Mouse (Mus musculus) 416B (cell line): Measurements from ENCODE around the gene Kmt5a.
"Not testable (repeated sequence)": the region's sequence is repeated elsewhere in the genome, so short reads cannot be mapped to it uniquely, and the experiment has no call there.

Experiments
- DNase-seq: peaks from one replicate; pipeline ENCODE4 v3.0.0; 2011; ENCODE audit warnings: low read depth

Kmt5a gene

DNA sequence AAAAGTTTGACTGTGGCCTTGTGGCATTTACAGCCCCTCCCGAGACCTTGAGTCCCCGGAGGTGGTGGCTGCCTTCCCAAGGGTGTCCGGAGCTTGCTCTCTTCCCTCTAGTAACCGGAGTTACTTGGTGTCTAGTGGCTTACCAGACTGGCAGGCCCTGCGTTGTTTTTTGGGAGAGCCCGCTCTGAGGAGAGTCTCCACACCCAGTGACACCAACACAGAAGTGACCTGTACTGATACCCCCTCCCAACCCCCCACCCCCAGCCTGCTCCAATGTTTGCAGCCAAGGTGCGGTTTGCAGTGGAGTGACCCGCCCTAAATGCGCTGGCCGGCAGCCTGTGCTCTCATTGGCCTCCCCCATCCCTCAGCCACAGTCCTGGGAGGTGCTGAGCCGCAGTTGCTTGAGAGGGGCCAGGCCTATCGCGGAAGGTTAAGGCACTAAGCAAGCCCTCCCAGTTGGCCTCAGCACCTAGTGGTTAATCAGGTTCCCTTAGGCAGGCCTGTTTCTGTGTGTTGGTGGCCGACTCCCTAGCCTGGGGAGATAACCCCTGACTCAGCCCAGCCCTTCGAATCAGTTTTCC lies 6.7 kb downstream of the Kmt5a start:
- DNase-seq: peak; percentile 94

DNA sequence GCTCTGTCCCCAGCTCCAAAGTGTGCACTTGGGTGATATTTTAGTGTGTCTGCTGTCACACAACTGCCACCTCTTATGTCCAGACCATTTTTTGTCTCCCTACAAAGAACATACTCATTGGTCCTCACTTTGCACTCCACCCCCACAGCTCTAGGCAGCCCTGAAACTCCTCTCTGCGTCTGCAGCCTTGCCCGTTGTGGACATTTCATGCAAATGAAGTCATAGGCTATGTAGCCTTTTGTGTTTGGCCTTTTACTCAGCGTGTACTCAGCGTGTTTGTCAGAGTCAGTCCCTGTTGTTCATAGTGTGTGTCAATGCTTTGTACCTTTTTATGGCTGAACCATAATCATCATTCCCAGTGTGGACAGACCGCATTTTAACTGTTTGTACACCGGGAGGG lies 9.8 kb downstream of the Kmt5a start:
- no peak for DNase-seq

DNA sequence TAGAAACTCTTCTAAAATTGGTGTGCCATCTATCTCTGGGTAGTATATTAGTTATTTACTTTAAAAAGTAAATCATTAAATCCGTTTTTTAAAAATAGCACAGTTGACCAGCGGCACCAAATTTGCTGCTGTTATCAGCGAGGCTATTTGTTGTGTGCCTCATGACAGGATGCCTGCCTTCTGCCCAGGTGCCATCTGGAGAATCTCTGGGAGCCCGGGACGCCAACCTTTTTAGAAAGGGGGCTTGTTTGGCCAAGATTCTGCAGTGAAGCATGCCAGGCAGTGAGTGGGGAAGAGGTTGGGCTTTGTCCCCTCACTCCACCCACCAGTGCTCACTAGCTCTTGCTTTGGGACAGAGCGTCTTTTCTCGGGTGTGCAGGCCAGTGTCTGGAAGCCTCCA lies 10.3 kb downstream of the Kmt5a start:
- no peak for DNase-seq

DNA sequence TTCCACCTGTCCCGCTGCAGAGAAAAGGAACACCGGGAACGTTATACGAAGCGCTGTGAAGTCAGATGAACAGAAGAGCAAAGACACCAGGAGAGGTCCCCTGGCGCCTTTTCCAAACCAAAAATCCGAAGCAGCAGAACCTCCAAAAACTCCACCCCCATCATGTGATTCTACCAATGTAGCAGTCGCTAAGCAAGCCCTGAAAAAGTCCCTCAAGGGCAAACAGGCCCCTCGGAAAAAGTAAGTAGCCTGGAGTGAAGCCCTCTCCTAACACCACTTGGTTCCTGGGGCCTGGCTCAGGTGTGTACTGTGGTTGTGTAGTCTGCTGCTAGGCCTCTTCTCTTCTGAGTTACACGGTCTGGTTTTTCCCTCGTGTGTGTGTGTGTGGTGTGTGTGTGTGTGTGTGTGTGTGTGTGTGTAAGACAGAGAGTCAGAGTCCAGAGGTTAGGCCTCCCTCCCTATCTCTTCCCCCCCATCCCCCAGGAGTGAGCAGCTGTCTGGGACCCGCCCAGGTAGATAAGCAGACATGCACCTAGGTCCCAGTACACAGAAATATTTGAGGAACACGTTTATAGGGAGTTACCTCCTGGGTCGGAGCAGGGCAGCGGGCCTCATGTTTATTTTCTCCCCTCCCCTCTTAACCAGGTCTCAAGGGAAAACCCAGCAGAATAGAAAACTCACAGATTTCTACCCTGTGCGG lies 11.1 kb downstream of the Kmt5a start:
- no peak for DNase-seq

DNA sequence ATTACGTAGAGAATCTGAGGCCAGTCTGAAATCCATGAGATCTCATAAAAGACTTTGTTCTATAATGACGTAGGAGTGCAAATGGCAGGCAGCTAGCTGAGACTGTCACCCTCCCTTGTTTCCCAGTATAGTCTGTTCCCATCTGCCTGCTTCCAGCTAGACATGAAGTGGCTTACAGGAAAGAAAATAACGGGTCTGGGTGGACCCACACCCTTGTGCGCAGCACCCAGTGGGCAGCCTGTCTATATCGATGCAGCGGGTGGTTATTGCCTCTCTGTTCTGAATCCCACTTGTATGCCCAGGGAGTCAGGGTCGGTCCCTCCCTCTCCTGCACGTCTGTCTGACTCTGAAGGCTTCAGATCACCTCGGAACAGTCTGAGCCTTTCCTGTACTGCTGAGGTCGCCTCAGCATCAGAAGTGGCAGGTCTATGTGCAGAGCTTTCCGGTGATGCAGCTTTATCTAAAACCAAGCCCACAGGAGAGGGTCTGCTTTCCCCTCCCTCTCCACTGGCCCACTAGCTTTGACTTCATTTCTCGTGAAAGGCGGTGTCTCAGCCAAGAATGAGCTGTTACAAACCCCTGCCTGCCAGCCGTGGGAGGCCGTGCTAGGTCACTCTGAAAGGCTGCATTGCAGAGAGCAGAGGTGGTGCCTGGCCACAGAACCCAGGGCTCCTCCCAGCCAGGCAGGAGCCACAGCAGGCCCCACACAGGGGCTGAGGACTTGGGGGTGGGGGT lies 12.9 kb downstream of the Kmt5a start:
- DNase-seq: no peak

DNA sequence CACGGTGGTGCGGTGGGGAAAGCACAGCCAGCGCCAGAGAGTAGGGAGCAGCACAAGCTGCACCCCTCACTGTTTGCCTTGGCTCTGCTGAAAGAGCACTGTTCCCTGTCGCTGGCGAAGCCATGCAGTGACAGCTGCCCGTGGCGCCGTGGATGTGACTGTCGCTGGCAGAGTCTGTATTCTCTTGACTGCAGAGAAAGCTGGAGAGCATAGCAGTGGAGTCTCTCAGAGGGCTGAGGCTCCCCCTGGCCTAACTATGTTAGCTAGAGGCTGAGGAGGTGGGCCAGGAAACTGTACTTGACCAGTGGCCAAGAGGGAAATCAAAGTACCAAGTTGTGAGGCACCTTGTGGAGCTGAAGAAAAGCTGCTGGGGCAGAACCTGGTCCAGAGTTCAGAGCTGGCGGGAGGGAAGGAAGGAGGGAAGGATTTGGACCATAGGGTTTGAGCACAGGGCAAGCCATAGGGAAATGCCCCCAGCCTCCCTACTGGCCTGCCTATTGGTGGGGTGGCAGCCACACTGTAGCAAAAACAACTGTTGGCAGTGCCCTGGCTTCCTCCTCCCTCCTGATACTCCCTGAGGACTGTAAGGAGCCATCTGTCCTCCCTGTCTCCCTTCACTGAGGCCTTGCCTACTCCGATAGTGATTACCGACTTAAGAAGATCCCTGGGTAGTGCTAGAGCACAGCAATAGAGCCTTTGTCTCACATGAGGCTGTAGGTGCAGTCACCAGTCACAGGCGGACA lies 13.8 kb downstream of the Kmt5a start:
- no peak for DNase-seq

DNA sequence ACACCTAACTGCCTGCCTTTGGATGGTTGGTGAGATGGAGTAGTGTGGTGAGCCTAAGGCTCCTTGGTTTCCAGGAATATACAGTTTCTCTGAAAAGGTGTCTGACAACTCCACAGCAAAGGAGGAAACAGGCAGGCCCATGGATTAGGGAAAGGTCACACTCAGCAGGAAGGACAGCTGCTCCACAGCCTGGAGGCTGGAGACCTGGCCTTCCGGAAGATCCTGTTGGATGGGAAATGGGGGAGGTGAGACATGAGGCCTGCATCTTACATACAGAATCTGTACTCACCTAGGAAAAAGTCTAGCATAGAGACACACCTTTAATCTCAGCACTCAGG lies 14.3 kb downstream of the Kmt5a start:
- no peak for DNase-seq

DNA sequence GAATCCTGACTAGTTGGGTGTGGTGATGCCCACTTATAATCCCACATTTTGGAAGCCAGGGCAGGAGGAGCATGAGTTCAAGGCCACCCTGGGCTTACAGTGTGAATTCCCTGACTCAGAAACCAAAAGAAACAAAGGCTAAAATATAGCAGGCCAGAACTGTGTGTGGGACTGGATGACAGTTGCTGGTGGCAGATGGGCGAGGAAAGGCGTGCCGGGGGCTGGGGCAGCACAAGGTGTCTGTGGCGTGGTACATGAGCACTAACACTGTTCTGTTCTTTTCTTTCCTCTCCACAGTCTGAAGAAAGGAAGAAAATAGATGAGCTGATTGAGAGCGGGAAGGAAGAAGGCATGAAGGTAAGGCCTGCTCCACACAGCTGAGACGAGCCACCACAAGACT lies 17.0 kb downstream of the Kmt5a start:
- no peak for DNase-seq

DNA sequence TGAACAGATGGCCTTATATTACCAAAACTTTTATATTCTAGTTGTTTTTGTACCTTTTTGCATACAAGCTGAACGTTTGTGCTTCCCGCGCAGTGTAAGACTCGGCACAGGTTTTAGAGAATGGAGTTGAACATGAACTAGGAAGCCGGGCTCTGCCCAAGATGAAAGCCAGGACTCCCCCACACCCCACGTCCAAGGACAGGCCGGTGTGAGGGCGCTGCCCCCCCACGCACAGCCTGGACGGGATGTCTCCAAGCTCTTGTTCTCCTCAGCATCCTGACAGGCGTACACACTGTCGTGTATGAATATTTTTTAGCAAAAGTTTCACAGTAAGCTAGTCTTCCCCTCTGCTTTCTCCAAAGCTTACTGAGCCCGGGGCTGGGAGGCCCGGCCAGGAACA lies 21.2 kb downstream of the Kmt5a start:
- not testable (repeated sequence) for DNase-seq

DNA sequence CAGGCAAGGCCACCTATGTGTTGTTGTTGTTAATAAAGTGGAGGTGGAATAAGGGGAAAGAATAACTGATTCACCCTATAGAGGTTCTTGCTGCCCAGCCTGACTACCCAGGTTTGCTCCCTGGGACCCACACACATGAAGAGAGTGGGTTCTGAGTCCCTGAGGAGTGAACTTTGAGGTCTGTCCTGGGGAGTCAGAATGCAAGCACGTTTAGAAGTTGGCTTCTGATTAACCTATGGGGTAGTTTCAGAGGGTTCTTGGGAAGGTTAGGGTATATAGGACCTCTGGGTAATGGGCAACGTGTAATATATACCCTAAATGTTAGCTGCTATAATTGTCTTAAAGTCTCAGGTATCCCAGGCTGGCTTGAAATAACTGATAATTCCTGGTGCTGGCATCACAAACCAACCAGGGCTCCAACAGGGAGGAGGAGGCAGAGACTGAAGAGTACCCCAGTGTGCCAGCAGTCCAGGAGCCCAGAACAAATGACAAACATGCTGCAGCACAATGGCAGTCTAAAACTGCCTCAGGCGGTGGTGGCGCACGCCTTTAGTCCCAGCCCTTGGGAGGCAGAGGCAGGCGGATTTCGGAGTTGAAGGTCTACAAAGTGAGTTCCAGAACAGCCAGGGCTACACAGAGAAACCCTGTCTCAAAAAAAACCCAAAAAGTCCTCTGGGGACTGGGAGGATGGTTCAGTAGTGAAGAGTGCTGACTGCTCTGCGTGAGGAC lies 22.7 kb downstream of the Kmt5a start:
- no peak for DNase-seq

DNA sequence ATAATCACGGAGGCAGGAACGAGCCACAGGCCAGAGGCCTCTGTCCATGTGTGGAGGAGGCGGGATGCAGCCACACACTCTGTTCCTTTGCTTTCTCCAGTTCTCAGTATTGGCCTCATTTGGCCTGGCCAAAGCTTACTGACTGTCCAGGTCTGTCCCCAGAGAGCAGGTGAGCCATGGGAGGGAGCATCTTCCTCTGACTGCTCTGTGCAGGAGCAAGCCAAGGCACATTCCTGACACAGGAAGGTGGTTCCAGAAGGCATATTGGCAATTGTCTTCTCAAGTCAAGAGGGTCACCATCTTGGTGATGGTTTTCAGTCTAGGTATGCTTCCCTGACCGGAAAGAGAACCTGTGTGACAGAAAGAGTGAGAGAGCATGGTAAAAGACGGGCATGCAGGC lies 23.7 kb downstream of the Kmt5a start:
- DNase-seq: no peak

DNA sequence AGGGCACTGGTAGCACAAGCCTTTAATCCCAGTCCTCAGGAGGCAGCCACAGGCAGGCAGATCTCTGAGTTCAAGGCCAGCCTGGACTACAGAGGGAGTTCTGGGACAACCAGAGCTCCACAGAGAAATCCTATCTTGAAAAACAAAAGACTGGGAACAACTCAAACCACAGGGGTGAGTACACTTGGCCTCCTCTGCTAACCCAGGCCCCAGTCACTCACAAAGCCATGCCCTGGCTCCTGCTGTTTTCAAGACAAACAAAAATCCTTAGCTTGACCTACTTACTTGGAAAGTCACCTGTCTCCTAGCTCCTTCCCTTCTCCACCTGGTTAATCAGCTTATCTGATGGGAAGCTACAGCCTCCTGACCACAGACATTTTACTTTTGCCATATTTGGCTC lies 25.2 kb downstream of the Kmt5a start:
- DNase-seq: no peak

DNA sequence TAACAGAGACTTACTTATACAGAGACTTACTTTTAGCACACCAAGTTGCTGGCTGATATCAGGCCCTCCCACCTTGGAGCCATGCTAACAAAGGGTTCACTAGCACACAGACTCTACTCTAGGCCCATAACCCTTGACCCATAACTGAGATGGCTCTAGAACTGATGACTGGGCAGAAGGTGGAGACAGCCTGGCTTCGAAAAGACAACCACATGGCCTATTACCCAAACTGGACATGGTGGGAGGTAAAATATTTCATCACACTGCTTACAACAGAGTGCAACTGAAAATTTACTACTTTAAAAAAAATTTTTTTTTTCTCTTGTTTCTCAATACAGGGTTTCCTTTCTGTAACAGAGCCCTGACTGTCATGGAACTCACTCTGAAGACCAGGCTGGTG lies 28.0 kb downstream of the Kmt5a start:
- DNase-seq: peak; percentile 70

DNA sequence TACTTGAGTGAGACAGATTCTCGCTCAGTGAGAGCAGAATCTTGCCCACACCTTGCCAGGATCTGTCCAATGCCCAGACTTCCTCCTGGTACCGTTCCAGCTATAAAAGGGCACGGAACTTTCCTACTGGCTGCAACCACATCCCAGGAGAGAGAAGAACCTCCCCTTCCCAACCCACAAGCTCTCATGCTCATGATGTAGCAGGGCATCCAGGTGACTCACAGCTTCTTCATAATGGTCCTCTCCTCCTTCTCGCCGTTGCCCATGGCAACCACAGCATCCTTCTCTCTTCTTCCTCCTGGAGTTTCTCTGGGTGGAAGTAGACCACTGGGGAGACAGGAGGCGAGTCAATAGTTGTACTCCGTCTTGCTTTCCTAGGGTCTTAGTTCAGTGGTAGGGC lies 28.6 kb downstream of the Kmt5a start:
- DNase-seq: no peak

DNA sequence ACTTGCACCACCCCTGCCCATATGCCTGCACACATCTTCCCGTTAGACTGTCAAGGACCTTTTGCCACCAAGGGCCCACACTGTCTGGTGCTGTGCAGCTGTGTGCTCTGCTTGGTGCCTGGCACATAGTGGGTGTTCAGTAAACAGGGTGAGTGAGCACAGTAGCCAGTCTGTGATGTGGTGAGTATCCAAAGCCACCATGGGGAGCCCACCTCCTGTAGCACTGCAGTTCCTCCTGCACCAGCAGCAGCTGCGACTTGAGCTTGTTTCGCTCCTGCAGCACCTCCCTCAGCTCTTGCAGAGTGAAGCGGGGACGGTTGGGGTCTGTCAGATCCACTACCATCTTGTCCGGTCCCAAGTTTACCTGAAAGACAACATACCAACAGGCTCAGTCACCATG lies 29.8 kb downstream of the Kmt5a start:
- no peak for DNase-seq

DNA sequence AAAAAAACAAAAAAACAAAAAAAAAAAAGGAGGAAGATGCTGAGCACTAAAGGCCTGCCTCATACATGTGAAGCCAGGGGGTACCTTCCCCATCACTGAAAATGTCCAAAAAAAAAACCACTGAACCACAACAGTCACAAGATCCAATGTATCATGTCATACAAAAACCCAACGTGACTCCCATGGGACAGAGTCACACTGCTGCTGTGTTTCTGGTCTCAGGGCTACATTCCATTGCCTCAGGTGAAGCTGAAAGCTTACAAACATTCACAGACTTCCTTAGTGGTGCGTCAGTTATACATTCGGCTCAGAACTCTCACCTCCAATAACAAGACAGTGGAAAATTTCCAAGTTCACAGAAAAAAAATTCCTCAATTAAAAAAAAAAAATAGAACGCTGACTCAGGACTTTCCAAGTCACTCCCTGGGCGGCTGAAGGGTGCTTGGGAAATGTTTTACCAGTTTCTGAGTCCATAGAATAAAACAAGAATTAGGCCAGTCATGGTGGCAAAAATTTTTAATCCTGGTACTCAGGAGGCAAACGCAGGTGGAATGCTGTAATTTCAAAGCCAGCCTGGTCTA lies 31.0 kb downstream of the Kmt5a start:
- no peak for DNase-seq

DNA sequence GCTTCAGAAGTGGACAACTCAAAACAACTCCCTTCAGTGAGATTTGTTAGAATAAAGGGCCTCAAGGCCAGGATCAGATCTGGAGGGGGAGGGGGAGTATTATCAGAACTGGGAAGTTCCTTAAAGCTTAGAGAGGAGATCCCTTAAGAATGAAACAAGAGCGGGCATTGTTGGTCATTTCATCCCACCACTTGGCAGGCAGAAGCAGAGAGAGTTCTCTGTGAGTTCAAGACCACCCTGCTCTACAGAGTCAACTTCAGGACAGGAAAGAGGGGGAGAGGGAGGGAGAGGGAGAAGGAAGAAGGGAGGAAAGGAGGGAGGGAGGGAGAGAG lies 39.1 kb downstream of the Kmt5a start:
- DNase-seq: no peak

DNA sequence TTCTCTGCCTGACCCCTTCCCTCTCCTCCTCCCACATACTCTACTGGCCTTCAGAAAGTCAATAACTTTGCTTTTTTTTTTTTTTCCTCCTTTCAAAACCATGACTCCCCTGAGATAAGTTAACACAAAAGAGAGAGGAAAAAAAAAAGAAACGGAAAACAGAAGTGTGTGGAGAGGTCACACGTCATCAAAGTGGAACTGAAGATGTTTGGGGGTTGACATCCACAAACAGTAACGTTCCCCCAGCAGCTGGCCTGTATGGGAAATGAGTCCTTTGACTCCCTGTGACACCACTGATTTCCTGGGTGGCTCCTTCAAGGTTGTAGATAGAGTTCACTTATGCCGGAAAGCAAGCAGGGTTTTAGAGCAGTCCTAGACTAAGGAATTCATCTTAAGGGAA lies 40.4 kb downstream of the Kmt5a start:
- no peak for DNase-seq

DNA sequence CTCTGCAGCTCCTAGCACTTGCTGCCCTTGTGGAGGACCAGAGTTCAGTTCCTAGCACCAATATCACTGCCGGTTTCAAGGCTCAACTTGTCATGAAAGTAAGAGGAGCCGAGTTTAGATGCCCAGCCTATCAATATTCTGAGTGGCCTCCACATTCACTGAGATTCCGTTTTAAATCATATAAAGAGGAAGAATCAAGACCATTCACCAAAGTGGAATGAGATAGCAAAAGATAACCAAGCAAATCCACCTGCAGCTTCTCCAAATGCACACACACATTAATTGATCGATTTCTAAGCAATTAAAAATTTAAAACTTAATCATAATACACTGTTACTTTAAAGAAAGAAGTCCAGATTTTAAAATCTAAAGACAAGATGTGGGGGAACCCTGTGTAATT lies 42.0 kb downstream of the Kmt5a start:
- DNase-seq: no peak

DNA sequence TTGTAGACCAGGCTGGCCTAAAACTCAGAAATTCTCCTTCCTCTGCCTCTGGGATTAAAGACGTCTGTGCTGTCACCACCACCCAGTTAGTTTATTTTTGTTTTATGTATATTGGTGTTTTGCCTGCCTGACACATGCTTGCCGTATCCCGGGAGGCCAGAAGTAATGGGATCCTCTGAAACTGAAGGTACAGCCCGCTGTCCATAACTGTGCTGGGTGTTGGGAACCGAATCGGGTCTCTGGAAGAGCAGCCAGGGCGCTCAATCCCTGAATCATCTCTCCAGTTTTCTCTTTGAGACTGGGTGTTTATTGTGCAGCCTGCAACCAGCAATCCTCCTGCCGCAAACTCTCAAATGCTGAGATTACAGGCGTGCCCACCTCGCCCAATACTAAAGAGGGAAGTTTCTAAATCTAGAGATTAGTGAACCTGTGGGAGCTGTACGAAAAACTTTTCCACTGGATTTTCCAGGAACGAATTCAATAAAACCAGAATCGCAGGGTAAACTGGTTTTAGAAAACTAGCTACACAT lies 42.8 kb downstream of the Kmt5a start:
- no peak for DNase-seq

DNA sequence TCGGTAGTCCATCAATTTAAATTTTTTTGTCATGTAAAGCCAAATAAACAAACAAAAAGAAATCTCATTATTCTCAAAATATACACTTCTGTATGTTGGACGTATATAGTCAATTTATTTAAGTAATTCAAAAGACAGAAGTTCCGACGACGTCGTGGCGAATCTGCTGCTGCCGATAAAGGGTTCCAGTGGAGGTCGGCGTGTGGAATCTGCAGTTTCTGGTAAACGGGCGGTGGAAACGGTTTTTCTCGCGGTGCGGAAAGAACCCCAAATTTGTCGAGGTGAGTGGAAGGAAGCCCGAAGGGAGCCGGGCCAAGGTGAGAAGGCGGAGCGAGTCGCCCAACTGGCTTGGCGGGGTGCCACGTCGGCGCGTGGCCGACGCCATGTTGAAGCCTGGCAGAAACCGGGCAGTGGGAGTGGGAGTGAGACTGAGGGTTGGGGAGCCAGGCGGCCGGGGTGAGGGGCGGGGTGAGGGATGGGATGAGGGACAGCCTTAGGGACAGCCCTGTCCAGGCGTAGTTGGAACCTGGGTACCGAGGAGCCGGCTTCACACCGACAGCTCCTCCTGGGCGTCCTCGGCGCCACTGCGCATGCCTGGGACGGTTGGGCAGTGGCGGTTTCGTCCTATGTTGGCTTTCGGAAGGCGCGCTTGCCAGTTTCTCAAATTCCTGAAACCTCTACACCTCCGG lies 43.4 kb downstream of the Kmt5a start, which contains the start of gene Snrnp35:
Gene Snrnp35 (plus strand): TSS at position 169 of the 689 bp plus-strand sequence.
- peak; percentile 99 for DNase-seq
